Mouse (Mus musculus) T-cell, adult 2 months (primary cell): ENCODE data around the gene Chrng.

Experiments used
- DNase-seq: peaks from one replicate; pipeline ENCODE4 v3.0.0; 2022; ENCODE audit warnings: low spot score

Gene Chrng

DNA sequence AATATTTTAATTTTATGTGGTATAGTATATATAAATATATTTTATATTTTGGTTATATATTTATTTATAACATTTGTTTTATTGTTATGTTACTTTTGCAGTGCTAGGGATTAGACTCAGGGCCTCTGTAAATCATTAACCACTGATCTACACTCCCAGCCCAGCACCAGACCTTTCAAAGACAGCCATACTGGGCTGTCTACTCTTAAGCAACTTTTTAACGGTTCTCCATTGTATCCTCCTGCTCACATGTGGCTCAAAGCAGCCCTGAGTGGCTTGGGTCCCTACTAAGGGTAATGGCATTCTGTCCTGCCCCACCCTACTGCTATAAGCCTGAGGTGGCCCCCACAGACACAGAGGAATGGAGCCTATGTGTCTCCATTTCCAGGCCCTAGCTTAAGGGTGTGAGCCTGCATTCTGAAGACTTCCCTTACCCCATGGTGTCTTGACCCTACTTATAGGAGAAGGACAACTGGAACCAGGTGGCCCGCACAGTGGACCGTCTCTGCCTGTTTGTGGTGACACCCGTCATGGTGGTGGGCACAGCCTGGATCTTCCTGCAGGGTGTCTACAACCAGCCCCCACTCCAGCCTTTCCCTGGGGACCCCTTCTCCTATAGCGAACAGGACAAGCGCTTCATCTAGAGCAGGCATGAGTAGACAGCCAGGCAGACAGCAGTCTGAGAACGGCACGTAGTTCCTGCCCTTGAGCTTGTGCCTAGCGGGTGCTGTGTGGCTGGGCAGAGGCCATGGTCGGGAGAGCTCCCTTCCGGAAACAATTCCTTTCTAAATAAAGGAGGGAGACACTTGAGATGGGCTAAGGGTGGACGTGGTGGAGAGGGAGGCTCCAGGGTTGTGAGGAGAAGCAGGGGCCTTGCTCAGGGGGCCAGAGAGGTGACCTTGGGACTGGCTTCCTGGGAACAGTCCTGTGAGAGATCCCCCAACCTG is 6.1 kb upstream of the Chrng start:
- no peak for DNase-seq

DNA sequence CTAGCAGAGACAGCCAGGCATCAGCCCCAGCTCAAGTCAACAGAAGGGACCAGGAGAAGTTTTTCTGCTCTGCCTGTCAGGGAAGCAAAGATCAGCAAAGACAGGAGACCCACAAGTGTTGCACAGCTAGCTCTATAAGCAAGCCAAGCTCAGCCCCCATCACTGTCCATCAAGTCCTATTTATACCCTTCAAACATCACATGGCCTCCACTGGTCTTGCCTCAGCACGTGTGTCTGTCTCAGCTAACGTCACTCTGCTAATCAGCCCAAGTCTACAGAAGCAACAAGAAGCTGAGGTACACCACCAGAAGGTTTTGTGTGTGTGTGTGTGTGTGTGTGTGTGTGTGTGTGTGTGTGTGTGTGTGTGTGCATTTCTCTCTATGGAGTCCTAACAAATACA is 3.6 kb upstream of the Chrng start:
- DNase-seq: no peak

DNA sequence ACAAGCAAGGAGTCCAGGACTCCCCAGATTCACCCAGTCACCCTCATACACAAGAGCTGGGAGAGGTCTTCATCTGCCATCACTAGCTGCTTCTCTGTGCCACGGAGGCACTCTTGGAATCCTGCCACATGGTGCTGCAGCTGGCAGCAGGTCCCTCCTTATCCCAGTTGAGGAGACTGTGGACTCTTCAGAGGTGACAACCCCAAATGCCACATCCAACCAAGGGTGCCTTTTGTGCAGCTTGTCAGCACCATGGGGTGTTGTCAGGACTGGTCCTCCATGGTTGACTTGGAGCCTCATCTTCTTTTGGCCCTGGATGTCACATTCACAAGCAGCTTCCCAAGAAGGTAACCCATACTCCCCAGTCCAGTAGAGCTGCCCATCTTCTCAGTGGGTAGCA is 2.6 kb upstream of the Chrng start:
- no peak for DNase-seq

DNA sequence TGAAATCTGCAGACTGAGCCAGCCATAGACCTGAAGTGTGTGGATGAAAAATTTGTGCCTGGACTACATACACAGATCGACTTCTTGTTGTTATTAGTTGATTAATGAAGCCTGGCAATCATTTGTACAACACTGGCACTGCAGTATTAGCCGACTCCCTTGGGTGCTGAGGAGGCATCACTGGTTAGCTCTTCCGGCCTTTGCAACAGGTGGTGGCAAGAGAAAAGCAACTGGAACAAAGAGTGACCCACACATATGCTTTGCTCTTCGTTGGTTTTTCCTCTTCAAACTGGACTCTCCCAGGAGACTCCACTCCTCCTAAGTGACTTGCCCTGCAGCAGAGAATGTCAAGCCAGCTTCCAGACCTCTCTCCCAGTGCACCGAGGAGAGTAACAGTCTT is 678 bp upstream of the Chrng start:
- no peak for DNase-seq

DNA sequence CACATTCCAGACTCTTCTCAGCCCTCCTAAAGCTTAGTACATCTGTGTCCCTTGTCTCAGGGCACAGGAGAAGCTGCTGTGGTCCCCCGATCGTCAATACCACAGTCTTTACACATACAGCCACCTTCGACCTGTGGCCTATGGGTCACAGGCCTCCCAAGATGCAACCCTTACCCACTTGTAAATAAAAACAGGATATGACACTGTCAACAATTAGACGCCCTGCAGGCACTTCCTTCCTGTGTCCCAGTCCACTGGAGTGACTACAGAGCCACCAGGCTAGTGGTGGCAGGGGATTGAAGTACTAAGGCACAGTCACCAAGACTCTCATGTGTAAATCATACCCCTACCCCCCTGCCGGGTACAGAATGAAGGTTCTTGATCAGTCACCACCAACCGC is 581 bp downstream of the Chrng start:
- no peak for DNase-seq

DNA sequence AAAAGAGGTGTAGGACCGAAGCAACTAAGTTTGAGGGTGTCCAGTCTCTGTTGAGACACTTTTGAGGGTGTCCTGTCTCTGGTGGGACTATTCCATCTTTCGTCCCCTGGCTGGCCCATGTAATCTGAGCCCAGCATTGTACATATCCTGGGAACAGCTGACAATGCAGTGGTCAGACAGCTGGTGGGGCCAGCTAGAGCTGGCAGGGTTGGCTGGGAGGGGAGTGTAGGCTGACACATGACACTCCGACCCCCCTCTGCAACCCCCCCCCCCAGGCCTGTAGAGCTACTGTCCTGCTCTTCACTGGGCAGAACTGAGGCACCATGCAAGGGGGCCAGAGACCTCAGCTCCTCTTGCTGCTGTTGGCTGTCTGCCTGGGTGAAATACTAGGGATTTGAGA is 1.0 kb downstream of the Chrng start:
- DNase-seq: no peak

DNA sequence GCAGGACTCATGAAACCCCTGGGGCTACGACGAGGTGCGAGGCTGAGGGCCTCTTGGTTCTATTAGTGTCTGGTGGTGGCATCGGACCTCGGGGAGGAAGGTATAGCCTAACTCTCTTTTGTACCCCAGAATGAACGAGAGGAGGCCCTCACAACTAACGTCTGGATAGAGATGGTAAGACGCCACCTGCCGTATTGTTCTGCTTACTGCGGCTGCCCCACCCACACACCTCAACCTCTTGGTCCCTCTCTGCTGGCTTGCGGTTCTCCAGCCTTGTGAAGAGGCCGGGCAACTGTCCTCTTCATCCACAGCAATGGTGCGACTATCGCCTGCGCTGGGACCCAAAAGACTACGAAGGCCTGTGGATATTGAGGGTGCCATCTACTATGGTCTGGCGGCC is 1.9 kb downstream of the Chrng start:
- no peak for DNase-seq

DNA sequence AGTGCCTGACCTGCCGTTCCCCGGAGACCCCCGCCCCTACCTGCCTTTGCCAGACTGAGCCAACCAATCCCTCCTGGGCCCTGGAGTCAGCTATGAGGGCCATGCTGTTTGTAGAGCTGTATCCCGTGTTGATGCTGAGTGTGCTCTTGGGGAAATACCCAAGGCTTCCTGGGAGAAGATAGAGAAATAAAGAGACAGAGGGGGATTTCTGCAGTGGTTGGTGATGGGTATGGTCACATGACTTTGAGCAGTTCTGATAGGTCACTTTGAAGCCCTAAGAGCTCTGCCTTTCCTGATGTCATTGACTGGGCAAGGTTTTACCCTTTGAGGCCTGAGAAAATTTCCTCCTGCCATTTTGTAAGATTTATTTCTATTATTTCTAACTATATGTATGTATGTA is 7.0 kb downstream of the Chrng start:
- no peak for DNase-seq

DNA sequence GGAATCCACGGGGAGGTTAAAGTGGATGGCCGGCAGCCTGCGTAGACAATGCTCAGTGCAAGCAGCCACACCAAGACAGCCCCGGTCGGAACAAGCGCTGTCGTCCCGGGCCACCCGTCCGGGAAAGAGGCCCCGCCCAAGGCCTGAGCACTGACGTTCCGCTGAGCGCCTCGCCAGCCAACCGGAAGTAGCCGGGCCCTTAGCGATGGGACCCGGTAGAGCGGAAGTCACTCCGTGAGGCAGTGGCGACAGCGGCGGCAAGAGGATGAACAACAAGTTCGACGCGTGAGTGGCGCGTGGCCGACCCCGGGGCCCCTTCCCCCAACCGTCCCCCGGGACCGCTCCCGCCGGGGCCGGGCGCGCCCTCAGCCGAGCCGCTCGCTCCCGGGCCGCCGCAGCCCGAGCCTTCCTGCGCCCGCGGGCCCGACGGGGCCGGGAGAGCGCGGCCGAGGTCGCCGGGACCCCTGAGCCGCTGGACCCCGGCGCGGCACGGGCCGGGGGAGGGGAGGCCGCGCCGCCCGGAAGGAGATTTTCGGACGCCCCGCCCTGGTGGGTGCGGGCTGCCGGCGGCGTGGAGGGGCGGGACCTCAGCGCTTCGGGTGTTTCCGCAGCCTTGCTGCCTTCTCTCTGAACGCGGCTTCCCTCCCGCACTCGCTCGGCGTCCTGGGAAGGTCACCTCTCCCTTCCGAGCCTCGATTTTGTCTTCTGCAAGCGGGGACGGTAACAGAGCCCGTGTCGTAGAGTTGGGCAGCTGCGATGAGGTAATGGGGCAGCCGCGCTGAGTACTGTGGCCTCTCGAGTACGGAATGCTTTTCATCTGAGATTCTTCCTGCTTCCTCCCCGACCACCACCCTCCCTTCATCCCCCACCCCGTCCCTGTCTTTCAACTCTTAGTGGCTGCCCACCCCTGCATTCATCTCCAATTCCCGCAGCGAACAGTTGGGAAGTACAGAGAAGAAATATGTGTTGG is 9.6 kb downstream of the Chrng start, which contains the start of gene Eif4e2:
TSS of gene Eif4e2 (plus strand) at position 180 of the 970 bp plus-strand sequence.
- peak; percentile 94 for DNase-seq

DNA sequence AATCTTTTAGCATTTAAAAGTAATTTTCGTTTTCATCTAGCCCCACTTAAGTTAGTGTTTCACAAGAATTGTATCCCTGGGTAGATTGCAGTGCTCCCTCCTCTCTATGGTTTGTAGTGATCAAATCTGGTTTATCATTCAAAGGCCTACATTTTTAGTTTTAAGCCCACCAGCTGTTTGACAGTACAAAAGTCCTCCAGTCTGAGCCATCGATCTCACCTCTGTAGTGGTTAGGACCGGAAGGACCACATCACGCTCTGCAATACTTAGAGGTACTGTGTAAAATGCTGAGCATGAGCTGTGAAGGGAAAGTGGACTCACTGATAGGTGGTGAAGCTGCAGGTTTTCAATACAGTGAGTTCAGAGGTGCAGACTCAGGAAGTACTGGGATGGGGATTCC is 10.3 kb downstream of the Chrng start:
- peak; percentile 36 for DNase-seq

DNA sequence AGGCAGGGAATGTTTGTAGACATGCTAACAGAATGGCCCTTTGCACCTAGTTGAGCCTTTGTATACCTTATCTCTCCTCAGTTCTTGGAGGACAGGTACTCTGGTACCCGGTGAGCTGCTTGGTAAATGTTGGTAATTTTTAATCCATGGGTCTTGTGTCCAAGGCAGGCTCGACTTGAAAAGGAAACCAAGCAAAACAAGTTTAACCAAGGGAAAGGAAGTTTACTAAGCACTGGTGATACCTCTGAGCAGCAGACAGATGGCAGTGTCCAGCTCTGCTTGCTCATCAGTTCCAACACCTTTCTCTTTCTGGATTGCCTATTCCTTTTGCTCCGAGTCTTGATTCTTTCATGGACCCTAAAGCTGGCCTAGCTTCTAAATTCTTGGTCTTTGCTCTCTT is 13.5 kb downstream of the Chrng start:
- DNase-seq: no peak

DNA sequence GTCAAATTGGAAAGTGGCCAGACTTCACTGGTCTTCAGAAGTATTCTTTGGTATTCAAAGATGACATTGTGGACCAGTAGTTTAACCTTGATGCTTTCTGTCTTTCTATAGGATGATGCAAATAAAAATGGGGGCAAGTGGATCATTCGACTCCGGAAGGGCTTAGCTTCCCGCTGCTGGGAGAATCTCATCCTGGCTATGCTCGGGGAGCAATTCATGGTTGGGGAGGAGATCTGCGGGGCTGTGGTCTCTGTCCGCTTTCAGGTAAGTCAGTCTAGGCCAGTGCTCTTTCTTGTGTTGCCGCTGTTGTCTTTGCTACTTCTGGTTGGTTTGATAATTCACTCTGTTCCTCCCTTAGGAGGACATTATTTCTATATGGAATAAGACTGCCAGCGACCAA is 21.3 kb downstream of the Chrng start:
- no peak for DNase-seq

DNA sequence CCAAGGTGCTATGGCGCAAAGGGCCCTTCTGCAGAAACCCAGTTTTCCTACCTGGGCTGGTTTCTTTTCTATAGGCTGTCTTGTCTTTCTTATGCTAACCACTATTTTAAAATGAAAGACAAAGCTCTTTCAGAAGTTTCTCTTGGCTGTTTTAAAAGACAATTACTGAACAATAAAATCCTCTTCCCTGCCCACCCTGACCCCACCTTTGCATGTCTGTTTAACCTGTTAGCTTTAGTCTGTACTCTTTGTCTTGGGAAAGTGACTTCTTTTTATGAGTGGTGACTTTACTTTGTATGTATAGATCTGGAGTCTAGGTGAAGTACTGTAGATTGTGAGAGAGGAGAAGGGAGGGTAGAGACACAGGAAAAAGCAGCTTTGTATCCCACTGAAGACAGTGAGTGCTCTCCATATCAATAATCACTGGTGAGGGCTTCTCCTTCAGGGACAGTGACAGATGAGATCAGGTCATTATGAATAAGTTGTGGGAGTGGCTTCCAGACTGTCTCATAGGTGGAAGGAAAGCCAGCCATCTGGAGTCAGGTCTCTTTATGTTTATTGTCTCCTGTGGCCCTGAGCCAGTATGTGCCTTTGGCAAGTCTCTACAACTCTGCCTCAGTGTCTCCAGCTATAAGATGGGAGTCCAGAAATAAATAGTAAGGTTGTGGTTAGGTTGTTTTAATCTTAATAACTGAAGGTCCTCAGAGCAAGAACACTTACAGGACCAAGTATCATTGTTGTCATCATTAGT is 22.1 kb downstream of the Chrng start:
- no peak for DNase-seq

DNA sequence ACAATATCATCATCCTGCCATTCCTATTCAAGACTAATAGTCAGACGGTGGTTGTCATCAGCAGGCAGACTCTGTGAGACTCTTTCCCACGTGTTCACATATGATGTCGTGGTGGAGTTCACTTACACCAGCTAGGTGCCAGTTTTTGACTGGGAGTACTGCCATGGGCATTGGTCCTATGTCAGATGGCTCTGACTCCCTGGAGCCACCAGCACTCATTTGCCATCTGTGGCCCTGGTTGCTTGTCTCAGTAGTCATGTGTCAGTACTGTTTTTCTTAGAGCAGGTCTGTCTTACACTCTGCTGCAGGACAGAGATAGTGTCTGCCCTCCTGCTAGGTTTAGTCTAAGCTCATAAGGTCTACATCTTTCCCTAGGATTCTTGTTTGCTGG is 22.7 kb downstream of the Chrng start:
- DNase-seq: no peak

DNA sequence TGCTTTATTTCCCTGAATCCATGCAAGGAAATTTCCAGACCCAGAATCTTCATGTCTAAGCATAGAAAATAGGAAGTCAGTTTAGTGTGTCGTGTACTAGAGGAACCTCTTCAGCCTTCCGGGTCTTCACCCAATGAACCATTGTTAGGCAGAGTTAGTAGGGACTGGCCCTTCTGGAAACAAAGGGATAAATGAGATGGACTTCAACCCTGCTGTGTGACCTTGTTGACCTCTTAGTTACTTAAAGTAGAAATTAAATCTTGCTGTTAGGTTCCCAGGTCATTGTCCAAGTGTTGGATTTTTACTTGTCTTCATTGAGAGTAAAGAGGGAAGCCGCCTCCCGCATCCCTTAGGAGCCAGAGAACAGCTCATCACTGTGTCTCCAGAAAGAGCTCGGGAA is 26.1 kb downstream of the Chrng start:
- no peak for DNase-seq

DNA sequence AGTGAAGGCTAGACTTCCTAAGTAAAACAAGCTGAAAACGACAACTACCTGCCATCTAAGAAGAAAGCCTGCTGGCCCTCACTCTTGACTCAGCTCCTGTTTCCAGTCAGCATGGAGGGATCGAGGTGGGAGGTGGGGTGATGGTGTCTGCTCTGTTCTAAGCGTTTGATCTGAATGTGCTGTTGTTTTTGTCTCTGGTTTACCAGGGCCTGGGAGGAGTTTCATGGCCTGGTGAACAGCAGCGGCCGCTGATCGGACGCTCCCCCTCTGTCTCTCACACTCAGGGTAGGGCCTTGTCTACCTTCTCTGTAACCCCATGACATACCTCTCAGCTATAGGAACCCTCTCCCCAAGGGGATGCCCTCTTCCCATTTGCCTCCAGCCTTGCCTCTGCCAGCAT is 27.7 kb downstream of the Chrng start:
- no peak for DNase-seq

DNA sequence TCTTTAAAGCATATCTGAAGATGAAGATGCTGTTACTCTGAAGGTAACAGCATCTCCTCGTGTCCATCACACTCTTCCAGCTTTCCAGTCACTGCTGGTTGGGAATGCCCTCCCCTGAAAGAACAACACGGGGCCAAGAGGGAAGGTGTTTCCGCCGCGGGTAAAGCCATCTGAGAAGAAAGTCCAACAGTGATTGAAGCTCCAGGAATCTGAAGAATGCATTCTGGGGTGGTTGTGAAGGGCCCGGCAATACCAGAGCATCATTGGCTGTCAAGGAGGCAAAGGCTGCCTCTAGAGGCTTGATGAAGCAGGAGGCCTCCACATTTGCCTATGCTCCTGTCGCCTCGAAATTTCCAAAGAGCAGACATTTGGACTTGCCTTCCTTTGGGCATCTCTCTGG is 34.6 kb downstream of the Chrng start:
- no peak for DNase-seq

DNA sequence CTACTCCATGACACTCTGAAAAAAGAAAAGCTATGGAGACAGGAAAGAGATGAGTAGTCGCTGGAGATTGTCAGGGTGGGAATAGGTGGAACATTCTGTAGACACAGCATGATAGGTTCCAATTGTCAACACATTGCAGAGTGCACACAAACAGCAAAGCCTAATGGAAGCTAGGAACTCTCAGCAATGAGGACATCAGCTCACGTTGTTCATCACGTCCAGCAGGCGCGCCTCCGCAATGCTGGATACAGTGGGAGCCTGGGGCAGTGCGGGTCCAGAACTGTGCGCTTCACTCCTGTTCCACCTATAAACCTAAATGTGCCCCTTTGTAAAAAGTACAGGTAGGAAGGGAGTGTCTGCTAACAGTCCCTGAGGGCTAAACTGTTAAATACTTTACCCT is 38.6 kb downstream of the Chrng start:
- no peak for DNase-seq

DNA sequence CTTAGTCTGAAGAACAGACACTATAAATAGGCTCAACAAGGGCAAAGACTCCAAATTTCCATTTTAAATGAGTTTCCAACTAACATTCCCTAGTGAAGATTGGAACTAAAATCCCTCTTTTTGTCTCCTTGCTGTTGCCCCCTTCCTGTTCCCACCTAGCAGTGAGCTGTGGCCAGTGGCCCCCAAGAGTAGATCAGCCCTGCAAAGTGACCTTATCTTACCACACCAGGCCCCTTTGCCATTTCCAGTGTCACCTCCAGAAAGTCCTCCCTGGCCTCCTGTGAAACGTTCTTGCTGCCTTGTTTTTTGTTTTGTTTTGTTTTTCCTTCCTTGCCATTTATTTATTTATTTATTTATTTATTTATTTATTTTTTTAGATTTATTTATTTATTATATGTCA is 41.0 kb downstream of the Chrng start:
- DNase-seq: no peak

DNA sequence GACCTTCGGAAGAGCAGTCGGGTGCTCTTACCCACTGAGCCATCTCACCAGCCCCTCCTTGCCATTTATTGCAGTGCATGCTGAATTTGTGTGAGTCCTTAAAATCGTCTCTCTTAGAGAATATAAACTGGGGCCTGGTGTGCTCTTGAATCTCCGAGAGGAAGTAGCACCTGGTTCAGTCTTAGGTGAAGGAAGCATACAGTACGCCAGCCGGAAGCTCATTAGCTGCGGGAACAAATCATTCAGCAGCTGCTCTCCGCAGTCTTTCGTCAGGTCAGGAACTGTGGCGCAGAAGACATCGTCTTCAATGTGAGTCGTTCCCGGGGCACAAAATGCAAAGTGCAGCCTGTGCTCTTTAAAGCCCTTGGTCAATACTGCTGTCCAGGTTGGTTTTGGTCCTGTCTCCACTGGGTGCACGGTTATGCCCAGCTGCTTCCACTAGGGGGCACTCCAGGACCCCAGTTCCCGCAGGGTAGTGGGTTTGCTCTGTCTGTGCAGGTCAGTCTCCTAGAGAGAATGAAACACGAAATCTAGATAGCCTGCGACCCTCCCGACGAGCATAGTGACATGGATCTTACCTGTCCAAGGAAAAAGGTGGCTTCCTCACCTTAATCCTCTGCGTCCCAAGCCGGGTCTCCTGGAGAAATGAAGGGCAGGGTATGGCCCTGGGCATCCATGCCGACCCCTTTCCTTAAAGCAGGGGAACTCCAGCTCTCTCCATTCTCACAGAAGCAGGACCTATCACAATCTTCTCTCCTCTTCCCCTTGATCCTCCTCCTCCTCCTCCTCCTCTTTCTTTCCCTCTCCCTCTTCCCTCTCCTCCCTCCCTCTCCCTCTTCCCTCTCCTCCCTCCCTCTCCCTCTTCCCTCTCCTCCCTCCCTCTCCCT is 41.7 kb downstream of the Chrng start:
- peak; percentile 53 for DNase-seq

DNA sequence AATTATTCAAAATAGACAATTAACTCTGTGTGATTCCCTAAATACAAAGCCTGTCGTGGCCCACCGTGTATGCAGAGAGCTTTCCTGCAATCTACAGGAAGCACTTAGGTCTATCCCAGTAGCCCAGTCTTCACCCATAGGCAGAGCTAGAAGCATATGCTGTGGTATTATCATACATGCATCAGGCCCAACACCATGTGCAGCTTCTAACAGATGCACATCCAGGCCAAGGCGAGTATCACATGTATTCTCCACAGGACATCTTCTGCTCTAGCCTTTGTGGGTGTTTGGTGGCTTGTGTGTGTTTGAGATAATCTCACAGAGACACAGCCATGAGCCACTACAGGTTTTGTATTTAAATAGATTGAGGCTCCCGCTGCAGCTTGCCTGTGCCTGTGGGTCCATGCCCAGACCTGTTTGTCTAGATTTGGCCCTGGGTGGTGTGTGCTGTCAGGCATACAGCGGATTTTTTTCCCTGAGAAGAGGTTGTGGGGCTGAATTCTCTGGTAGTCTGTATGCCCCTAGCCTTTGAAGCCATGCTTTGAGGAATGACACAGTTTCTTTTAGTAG is 47.7 kb downstream of the Chrng start:
- no peak for DNase-seq
